Mouse (Mus musculus) naive thymus-derived CD4-positive, alpha-beta T cell, adult 5 months (primary cell): ENCODE results near the gene Mrps22. TPM values are rescaled to one million over a fixed set of nuclear protein-coding genes. Genes with fewer than 3 reads are reported as not detected.

Experiments
- polyA plus RNA-seq: library from polyadenylated mRNA; unstranded; fragments of 100-300 nt; shearing (Covaris generic); gene quantifications from one replicate; pipeline ENCODE4 v1.2.1, GENCODE M21; 2017

Mrps22 gene
- polyA plus RNA-seq: 21.5 TPM

GRCm38 (mm10) chr9:98601156-98601836, at the start of gene Mrps22:
Gene Mrps22, minus strand, starts transcription at chr9:98601660.

GRCm38 (mm10) chr9:98563137-98564126, 38.0 kb downstream of the Mrps22 start, which contains the start of gene Copb2:
Gene Copb2, plus strand, starts transcription at chr9:98563721.

Other genes starting within 250 kb of the Mrps22 start
- gene Rbp1, start 178.7 kb downstream of the Mrps22 start, polyA plus RNA-seq: not detected
- gene Rbp2, start 115.5 kb downstream of the Mrps22 start, polyA plus RNA-seq: not detected
- 104 TPM for gene Copb2, start 37.9 kb downstream of the Mrps22 start, polyA plus RNA-seq
- not detected for gene Prr23a1, start 240.8 kb upstream of the Mrps22 start, polyA plus RNA-seq